Mouse (Mus musculus): ENCODE data around the gene Klhl29. TPM values are rescaled to one million over a fixed set of nuclear protein-coding genes. Genes with fewer than 3 reads are reported as not detected.

Klhl29 gene
- total RNA-seq, 2 experiments from 2014 or later: 6.4 to 8.9 TPM

- no peak for DNase-seq (ENCODE audit: low spot score in 2 of 2)
Observed at GRCm38 (mm10) chr12:5257174-5257573, 118.3 kb downstream of the Klhl29 start.

GRCm38 (mm10) chr12:5255079-5255478, 120.4 kb downstream of the Klhl29 start:
- DNase-seq (ENCODE audit: low spot score in 2 of 2): no peak

GRCm38 (mm10) chr12:5254246-5254982, 121.1 kb downstream of the Klhl29 start:
- no peak for DNase-seq (ENCODE audit: low spot score in 2 of 2)

DNA sequence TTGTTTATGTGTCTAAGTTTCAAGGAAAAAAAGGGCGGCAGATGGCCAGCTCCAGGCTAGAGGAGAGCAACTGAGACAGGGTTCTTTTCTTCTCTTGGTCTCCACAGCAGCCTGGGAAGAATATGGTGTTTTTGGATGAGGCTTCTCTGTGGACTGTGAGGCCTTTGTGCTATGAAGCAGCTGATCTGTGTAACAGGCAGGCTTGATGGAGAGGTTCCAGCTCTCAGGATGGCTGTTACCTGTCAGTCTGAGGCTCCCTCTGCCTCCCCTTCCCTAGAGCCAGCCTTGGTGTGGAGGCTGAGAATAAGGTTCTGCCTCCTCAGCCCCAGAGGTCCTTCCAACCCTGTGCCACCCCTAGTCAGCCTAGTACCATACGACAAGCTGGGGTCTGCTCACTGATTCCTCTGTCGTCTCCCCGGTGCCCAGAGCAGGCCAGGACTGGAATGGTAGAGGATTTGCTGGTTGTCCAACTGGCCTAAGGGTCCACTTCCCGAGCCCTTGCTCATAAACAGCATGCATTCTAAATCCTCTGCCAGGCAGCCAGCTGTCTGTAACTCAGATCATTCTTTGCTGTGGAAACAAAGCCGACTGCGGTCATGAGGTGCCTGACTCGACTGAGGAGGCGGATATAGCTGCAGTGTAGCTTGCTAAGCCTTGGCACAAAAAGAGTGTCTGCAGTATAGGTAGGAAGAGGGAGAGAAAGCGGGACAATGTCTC, 122.0 kb downstream of the Klhl29 start:
- DNase-seq (ENCODE audit: low spot score in 2 of 2): peak in 1 of 2 experiments; percentile 33

DNA sequence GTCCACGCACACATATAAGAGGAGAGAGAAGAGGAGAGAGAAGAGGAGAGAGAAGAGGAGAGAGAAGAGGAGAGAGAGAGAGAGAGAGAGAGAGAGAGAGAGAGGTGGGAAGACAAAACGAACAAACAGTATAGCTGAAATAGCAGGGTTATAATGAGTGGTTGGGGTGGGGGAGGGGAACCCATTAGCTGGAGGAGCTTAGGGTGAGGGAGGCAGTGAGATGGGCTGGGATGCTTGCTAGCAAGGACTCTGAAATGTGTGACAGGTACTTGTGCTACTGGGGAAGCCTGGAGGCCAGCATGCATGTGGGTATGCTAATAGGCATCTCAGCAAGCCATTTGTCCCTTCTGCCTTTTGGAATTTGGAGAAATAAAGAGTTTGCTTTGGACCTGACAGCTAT, 122.9 kb downstream of the Klhl29 start:
- no peak for DNase-seq (ENCODE audit: low spot score in 2 of 2)

- DNase-seq (ENCODE audit: low spot score in 2 of 2): no peak
Observed at GRCm38 (mm10) chr12:5250042-5250441, 125.4 kb downstream of the Klhl29 start.

GRCm38 (mm10) chr12:5249068-5249467, 126.4 kb downstream of the Klhl29 start:
- DNase-seq (ENCODE audit: low spot score in 2 of 2): no peak

DNA sequence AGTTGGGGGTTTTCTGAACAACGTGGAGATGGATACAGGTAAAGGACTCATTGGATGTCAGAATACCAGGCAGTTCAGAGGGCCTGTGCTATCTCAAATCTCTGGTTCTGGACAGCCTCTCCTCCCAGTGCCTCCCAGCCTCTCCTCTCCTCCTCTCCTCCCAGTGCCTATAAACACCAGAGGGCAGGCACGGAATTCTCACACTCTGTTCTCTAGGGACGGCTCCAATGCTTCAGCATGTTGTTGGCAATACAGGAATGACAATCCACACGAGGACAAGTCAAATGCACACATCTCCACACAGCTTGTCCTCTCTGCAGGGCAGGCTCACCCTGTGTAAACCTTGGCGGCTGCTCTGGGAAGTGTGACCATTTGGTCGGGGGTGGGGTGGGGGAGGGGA, 128.0 kb downstream of the Klhl29 start:
- no peak for DNase-seq (ENCODE audit: low spot score in 2 of 2)

- DNase-seq (ENCODE audit: low spot score in 2 of 2): no peak
Observed at GRCm38 (mm10) chr12:5246721-5247341, 128.7 kb downstream of the Klhl29 start.

GRCm38 (mm10) chr12:5246193-5246621, 129.3 kb downstream of the Klhl29 start:
- DNase-seq (ENCODE audit: low spot score in 2 of 2): no peak

DNA sequence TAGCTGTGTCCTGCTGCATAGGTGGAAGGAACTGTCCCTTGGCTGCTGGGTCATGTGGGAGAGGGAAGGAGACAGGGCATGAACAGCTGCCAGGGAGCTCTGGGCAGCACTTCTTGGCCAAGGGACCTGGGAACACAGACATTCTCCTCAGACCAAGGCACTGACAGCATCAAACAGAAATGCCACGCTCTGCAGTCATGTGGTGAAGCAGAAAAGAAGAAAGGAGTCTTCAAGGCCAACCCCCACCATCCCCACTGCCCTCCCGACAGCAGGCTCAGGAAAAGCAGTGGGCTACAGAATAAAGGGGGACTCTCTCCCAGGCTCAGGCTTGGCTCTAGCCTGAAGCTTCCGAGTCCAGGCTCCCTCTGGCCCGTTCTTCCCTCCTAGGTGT, 130.3 kb downstream of the Klhl29 start:
- no peak for DNase-seq (ENCODE audit: low spot score in 2 of 2)

- no peak for DNase-seq (ENCODE audit: low spot score in 2 of 2)
Observed at GRCm38 (mm10) chr12:5244431-5245206, 130.9 kb downstream of the Klhl29 start.

DNA sequence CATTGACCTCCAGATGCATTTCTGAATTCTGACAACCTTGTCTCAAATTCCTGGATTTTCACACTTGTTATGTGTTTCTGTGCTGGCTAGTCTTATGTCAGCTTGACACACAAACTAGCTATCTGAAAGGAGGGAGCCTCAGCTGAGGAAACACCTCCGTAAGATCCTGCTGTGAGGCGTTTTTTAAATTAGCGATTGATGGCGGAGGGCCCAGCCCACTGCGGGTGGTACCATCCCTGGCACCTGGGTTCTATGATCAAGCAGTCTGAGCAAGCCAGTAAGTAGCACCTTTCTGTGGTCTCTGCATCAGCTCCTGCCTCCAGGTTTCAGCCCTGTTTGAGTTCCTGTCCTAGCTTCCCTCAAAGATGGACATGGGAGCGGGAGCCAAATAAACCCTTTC, 131.6 kb downstream of the Klhl29 start:
- DNase-seq (ENCODE audit: low spot score in 2 of 2): no peak

DNA sequence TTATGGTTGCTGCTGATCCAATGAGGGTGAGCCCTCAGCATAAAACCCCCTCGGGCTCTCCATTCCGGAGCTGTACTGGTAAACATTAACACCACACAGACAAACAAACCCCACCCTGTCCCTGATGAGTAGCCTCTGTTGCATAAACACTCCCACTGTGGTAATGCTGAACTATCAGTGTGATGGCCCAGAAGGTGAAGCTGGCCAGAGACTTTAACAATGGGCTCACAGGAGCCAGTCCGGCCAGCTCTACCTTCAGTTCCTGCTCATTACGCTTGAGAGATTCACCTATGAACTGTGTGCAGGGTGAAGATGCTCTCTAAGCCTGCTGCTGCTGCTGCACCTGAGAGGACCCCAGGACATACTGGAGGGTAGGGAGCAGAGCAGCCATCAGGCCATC, 132.0 kb downstream of the Klhl29 start:
- no peak for DNase-seq (ENCODE audit: low spot score in 2 of 2)

- no peak for DNase-seq (ENCODE audit: low spot score in 2 of 2)
Observed at GRCm38 (mm10) chr12:5242551-5243330, 132.7 kb downstream of the Klhl29 start.

DNA sequence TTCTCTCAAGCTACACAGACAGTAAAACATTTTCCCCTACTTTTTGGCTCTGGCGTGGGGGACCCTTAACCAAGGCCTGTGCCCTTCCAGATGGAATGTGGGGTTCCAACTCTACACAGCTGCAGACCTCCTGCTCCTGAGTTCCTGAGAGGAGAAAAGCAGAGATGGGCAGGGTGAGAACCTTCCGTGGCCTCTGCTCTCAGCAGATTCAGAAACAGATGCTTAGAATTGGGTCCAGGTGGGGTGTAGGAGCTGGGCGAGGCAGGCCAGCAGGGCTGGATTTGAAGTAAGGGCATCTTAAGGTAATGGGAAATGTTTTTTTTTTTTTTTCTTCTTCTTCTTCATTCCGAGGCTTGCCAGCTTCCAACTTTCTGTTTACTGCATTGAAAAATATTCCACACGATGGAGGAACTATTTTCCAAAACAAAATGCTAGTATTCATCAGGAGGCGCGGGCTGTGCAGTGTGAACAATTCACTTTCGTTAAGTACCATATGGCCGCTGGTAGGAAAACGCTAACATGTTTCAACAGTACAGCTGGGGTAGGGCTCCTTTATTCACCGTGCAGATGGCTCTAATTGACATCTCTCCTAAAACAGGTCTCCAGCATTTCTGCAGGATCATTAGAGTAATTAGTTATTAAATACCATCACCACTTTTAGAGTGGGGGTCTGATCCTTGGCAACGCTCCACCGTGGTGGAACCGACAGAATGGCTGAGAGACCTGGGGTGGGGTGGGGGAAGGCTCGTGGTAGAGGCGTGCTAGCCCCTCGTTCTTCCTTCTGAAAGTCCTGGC, 135.8 kb downstream of the Klhl29 start:
- no peak for DNase-seq (ENCODE audit: low spot score in 2 of 2)

GRCm38 (mm10) chr12:5237078-5237477, 138.4 kb downstream of the Klhl29 start:
- DNase-seq (ENCODE audit: low spot score in 2 of 2): peak; percentile 44 to 82

DNA sequence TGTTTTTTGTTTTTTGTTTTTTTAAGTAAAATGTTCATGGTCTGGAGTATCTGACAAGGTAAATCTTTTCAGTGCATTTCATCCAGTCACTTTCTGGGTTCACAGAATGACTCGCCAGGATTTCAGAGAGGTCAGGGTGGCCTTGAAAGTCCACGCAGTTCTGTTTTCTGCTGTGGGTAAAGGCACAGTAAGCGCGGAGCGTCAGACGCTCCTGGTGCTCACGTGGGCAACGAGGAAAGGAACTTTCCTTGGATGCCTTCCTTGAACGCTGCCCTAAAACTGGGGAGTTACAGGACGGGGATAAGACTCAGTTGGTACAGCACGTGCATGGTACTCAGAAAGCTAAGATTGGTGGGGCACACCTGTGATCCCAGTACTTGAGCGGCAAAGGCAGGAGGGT, 139.9 kb downstream of the Klhl29 start:
- no peak for DNase-seq (ENCODE audit: low spot score in 2 of 2)

DNA sequence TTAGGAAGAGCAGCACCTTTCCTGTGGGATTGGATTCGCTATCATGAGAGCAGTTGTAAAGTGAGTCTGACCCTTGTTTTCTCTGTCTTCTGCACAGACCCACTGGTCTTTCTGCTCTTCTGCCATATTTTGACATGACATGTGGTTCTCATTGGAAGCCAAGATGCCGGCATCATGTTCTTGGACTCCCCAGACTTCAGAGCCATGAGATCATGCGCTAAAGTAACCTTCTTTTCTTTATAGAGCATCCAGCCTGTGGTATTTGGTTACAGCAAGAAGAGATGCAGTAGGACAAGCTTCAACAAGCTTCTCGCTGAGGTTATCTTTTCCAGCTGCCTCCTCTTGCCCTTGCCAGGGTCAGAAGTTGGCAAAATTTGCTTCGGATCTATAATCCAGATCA, 145.0 kb downstream of the Klhl29 start:
- DNase-seq (ENCODE audit: low spot score in 2 of 2): no peak

All from gastrocnemius, postnatal 4 days (tissue).